Mouse (Mus musculus): Measurements from ENCODE around the gene Cyb561a3. TPM values are rescaled to one million over a fixed set of nuclear protein-coding genes. Genes with fewer than 3 reads are reported as not detected.

Gene Cyb561a3
- total and polyA plus RNA-seq, 3 experiments: 8.2 to 23.1 (median 18.0) TPM

DNA sequence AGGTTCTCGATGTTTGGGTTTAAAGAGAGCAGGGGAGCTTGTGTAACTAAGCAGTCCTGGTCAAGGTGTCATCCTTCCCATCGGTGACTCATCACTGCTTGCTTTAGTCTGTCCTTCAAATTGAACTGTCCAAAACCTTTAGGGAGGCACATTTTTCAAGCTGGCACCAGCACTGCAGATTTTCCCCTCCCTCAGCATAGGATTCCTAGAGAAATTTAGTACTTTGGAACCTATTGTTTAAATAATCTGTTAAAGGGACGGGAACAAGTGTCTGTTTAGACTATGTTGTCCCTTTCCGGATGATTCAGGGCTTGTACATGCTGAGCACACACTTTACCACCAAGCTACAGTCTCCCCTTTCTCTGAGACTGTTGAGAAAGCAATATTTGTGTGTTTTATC is 11.8 kb upstream of the Cyb561a3 start:
- Histone ChIP-seq H3K4me3 (ENCODE audit: low read depth, low read length) (no peak overlapping the region), H3K4me1 (ENCODE audit: insufficient read depth, low read depth, low read length) (peaks cover 2% of the 10 kb centered on the region; the same call in 1 of the 2 replicates), H3K27me3 (ENCODE audit: insufficient read depth, low read length) (peaks cover 13% of the 10 kb centered on the region), H3K36me3 (replicated peaks) (peaks cover 17% of the 10 kb centered on the region), H3K9me3 (replicated peaks) (no peaks in the 10 kb centered on the region)
- DNase-seq (ENCODE audit: low spot score) (no peak), ATAC-seq (ENCODE audit: extremely low read depth, insufficient number of reproducible peaks, low FRiP score, poor library complexity, severe bottlenecking) (no peak)
- TF ChIP-seq GATA1 (IDR thresholded peaks at IDR 0.05; ENCODE audit: borderline replicate concordance, low read length): no peak
- no peak for TF ChIP-seq GATA2 (IDR thresholded peaks at IDR 0.05; ENCODE audit: borderline replicate concordance, low read depth, low read length)
- TF ChIP-seq TAL1 (conservative IDR thresholded peaks at IDR 0.05; ENCODE audit: low read depth, low read length): no peak
- TF ChIP-seq CTCF (IDR thresholded peaks at IDR 0.05; ENCODE audit: low read depth, low read length): no peak
- no peak for TF ChIP-seq POLR2AphosphoS5 (IDR thresholded peaks at IDR 0.05; ENCODE audit: insufficient replicate concordance, low read depth, low read length)

DNA sequence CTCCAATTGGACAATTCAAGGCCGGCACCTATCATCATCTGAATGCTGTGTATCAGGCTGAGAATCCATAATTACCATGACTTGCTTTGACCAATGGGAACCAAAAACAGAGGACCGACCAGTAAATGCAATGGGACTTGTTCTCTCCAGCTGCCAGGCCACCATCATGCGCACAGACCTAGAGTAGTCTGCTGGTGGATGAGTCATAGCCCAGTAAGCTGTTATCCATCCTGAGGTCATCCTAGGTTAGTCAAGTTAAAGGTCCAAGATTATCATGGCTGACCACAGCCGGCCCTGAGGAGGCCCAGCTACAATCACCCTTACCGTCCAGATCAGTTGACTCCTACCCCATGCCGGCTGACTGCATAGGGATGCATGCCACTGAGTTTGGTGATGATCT is 7.3 kb upstream of the Cyb561a3 start:
- TF ChIP-seq CTCF (IDR thresholded peaks at IDR 0.05; ENCODE audit: low read depth, low read length) (no peak), GATA2 (IDR thresholded peaks at IDR 0.05; ENCODE audit: borderline replicate concordance, low read depth, low read length) (no peak), POLR2AphosphoS5 (IDR thresholded peaks at IDR 0.05; ENCODE audit: insufficient replicate concordance, low read depth, low read length) (no peak), TAL1 (conservative IDR thresholded peaks at IDR 0.05; ENCODE audit: low read depth, low read length) (no peak), GATA1 (IDR thresholded peaks at IDR 0.05; ENCODE audit: borderline replicate concordance, low read length) (no peak)
- no peak for ATAC-seq (ENCODE audit: extremely low read depth, insufficient number of reproducible peaks, low FRiP score, poor library complexity, severe bottlenecking)
- no peaks in the 10 kb centered on the region; the same call in 1 of the 2 replicates for H3K4me1 ChIP-seq (ENCODE audit: insufficient read depth, low read depth, low read length)
- peaks cover 60% of the 10 kb centered on the region for H3K36me3 ChIP-seq (replicated peaks)
- H3K27me3 ChIP-seq (ENCODE audit: insufficient read depth, low read length): peaks cover 9% of the 10 kb centered on the region
- H3K4me3 ChIP-seq (ENCODE audit: low read depth, low read length): no peak overlapping the region
- no peaks in the 10 kb centered on the region for H3K9me3 ChIP-seq (replicated peaks)
- no peak for DNase-seq (ENCODE audit: low spot score)

DNA sequence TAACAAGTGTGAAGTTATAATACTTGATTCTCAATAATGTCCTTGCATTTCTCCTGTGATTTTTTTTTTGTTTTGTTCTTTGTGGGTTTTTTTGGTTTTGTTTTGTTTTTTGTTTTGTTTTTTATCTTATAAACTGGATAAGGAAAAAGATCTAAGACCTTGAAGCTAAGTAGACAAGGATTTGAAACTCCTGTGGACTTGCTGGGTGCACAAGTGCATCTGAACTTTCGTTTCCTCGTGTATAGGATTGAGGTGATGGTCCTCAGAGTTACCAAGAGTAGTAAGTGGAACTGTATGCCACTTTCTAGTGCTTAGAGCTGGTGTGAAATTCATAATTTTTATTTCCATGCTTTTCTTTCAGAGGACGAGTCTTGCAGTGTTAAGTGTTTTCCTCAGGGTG is 3.1 kb downstream of the Cyb561a3 start:
- Histone ChIP-seq H3K27me3 (ENCODE audit: insufficient read depth, low read length) (no peaks in the 10 kb centered on the region), H3K9me3 (replicated peaks) (no peaks in the 10 kb centered on the region), H3K36me3 (replicated peaks) (peaks cover 55% of the 10 kb centered on the region), H3K4me3 (ENCODE audit: low read depth, low read length) (no peak overlapping the region), H3K4me1 (ENCODE audit: insufficient read depth, low read depth, low read length) (peaks cover 37% of the 10 kb centered on the region)
- TF ChIP-seq TAL1 (conservative IDR thresholded peaks at IDR 0.05; ENCODE audit: low read depth, low read length) (no peak), CTCF (IDR thresholded peaks at IDR 0.05; ENCODE audit: low read depth, low read length) (no peak), GATA2 (IDR thresholded peaks at IDR 0.05; ENCODE audit: borderline replicate concordance, low read depth, low read length) (no peak), POLR2AphosphoS5 (IDR thresholded peaks at IDR 0.05; ENCODE audit: insufficient replicate concordance, low read depth, low read length) (no peak), GATA1 (IDR thresholded peaks at IDR 0.05; ENCODE audit: borderline replicate concordance, low read length) (no peak)
- DNase-seq (ENCODE audit: low spot score) (no peak), ATAC-seq (ENCODE audit: extremely low read depth, insufficient number of reproducible peaks, low FRiP score, poor library complexity, severe bottlenecking) (no peak)

DNA sequence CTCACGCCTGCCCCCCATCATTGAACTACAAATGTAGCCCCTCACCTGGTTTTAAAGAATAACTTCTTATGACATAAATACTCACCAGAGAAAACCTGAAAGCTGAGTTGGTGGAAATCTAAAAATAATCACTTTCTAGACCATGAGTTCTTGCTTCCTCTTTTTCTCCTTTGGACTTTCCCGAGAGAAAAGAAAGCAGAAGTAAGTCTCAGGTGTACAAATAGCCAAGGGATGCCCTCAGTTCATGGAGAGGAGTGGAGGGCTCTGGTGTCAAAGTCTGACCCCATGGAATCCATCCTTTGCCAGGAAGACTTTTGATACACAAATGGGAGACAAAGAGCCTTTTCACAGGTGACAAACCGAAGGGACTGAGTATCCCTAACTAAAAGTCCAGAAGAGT is 3.8 kb downstream of the Cyb561a3 start:
- no peak for TF ChIP-seq GATA2 (IDR thresholded peaks at IDR 0.05; ENCODE audit: borderline replicate concordance, low read depth, low read length)
- TF ChIP-seq GATA1 (IDR thresholded peaks at IDR 0.05; ENCODE audit: borderline replicate concordance, low read length): no peak
- no peak for TF ChIP-seq POLR2AphosphoS5 (IDR thresholded peaks at IDR 0.05; ENCODE audit: insufficient replicate concordance, low read depth, low read length)
- TF ChIP-seq CTCF (IDR thresholded peaks at IDR 0.05; ENCODE audit: low read depth, low read length): no peak
- DNase-seq (ENCODE audit: low spot score) (peak; percentile 31), ATAC-seq (ENCODE audit: extremely low read depth, insufficient number of reproducible peaks, low FRiP score, poor library complexity, severe bottlenecking) (no peak)
- Histone ChIP-seq H3K4me1 (ENCODE audit: insufficient read depth, low read depth, low read length) (peaks cover 33% of the 10 kb centered on the region), H3K27me3 (ENCODE audit: insufficient read depth, low read length) (no peaks in the 10 kb centered on the region), H3K4me3 (ENCODE audit: low read depth, low read length) (no peak overlapping the region), H3K36me3 (replicated peaks) (peaks cover 54% of the 10 kb centered on the region), H3K9me3 (replicated peaks) (no peaks in the 10 kb centered on the region)

DNA sequence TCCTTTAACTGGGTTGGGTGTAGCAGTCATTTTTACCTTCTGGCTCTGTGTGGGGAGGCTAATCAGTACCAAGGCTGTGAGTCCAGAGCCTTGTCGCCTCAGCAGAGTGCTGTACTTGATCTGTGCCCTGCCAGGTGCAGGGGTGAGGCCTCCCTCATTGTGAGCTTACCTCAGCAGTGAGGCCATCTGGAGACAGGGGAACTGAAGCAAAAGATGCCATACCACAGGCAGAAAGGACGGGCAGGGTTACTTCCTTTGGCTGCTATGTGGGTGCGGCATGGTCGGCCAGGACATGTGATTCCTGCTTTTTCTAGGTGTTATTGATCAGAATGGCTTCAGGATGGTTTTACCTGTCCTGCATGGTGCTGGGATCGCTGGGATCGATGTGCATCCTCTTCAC is 5.0 kb downstream of the Cyb561a3 start:
- no peak overlapping the region; the same call in 1 of the 2 replicates for H3K4me3 ChIP-seq (ENCODE audit: low read depth, low read length)
- peaks cover 64% of the 10 kb centered on the region for H3K36me3 ChIP-seq (replicated peaks)
- DNase-seq (ENCODE audit: low spot score) (no peak), ATAC-seq (ENCODE audit: extremely low read depth, insufficient number of reproducible peaks, low FRiP score, poor library complexity, severe bottlenecking) (no peak)
- H3K27me3 ChIP-seq (ENCODE audit: insufficient read depth, low read length): no peaks in the 10 kb centered on the region
- no peaks in the 10 kb centered on the region for H3K9me3 ChIP-seq (replicated peaks)
- no peak for TF ChIP-seq POLR2AphosphoS5 (IDR thresholded peaks at IDR 0.05; ENCODE audit: insufficient replicate concordance, low read depth, low read length)
- TF ChIP-seq CTCF (IDR thresholded peaks at IDR 0.05; ENCODE audit: low read depth, low read length): no peak
- no peak for TF ChIP-seq GATA1 (IDR thresholded peaks at IDR 0.05; ENCODE audit: borderline replicate concordance, low read length)
- no peak for TF ChIP-seq GATA2 (IDR thresholded peaks at IDR 0.05; ENCODE audit: borderline replicate concordance, low read depth, low read length)
- TF ChIP-seq TAL1 (conservative IDR thresholded peaks at IDR 0.05; ENCODE audit: low read depth, low read length): no peak
- H3K4me1 ChIP-seq (ENCODE audit: insufficient read depth, low read depth, low read length): peaks cover 32% of the 10 kb centered on the region

DNA sequence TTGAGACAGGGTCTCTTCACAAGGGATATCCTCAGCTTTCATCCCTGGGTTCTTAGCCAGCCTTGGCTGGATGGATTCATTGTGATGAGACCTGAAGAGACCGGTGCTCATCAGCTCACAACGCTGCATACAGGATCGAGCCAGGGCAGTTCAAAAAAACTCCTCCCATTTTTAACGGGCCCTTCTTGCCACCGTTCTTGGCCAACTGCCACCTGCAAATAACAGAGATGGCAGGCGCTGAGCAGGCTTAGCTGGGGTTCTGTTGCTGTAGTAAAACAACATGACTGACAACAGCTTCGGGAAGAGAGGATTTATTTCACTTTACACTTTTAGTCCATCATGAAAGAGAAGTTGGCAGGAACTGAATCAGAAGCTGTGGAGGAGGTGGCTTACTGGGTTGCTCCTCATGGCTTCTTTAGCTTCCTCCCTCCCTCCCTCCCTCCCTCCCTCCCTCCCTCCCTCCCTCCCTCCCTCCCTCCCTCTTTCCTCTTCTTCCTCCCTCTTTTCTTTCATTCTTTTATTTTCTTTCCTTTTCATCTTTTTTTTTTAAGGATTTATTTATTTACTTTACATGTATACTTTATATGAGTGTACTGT is 6.7 kb downstream of the Cyb561a3 start:
- ATAC-seq (ENCODE audit: extremely low read depth, insufficient number of reproducible peaks, low FRiP score, poor library complexity, severe bottlenecking): no peak
- no peaks in the 10 kb centered on the region for H3K9me3 ChIP-seq (replicated peaks)
- H3K27me3 ChIP-seq (ENCODE audit: insufficient read depth, low read length): no peaks in the 10 kb centered on the region
- DNase-seq (ENCODE audit: low spot score): no peak
- TF ChIP-seq TAL1 (conservative IDR thresholded peaks at IDR 0.05; ENCODE audit: low read depth, low read length): no peak
- no peak for TF ChIP-seq GATA1 (IDR thresholded peaks at IDR 0.05; ENCODE audit: borderline replicate concordance, low read length)
- no peak for TF ChIP-seq POLR2AphosphoS5 (IDR thresholded peaks at IDR 0.05; ENCODE audit: insufficient replicate concordance, low read depth, low read length)
- TF ChIP-seq CTCF (IDR thresholded peaks at IDR 0.05; ENCODE audit: low read depth, low read length): no peak
- no peak for TF ChIP-seq GATA2 (IDR thresholded peaks at IDR 0.05; ENCODE audit: borderline replicate concordance, low read depth, low read length)
- peaks cover 21% of the 10 kb centered on the region for H3K4me1 ChIP-seq (ENCODE audit: insufficient read depth, low read depth, low read length)
- H3K36me3 ChIP-seq (replicated peaks): peaks cover 77% of the 10 kb centered on the region
- no peak overlapping the region for H3K4me3 ChIP-seq (ENCODE audit: low read depth, low read length)

Data from G1E (cell line).